Mouse (Mus musculus) heart, embryonic 14.5 days (tissue): ENCODE results near the gene Acadvl. TPM values are rescaled to one million over a fixed set of nuclear protein-coding genes. Genes with fewer than 3 reads are reported as not detected.

ENCODE experiments used
- ATAC-seq: fragments of 200-750 bp; cut with Nextera tagmentation; 2 replicates; pipeline ENCODE4 v1.8.0; 2017; ENCODE audit warnings: low read depth, moderate TSS enrichment; ENCODE audit not compliant: insufficient number of reproducible peaks, insufficient read depth, low FRiP score
- H3K27ac ChIP-seq, 2 experiments: fragments of 200-500 bp in 1 of 2; fragments of 300-500 bp in 1 of 2; sonication (generic) in 1 of 2; replicated peaks in 1 of 2; 2 replicates each; pipeline ENCODE4 v1.5.1; 2012 to 2014; ENCODE audit warnings: low read depth in 2 of 2, low read length in 2 of 2, control low read depth in 1 of 2, mild to moderate bottlenecking in 1 of 2, mixed read lengths in 1 of 2; ENCODE audit not compliant: control insufficient read depth in 1 of 2, insufficient read depth in 1 of 2
- H3K27me3 ChIP-seq: fragments of 300-500 bp; sonication (generic); 2 replicates; pipeline ENCODE4 v1.6.1; 2014; ENCODE audit warnings: mild to moderate bottlenecking, low read length, control low read depth; ENCODE audit not compliant: control insufficient read depth, insufficient read depth
- H3K36me3 ChIP-seq: fragments of 300-500 bp; sonication (generic); 2 replicates; pipeline ENCODE4 v1.6.1; 2014; ENCODE audit warnings: mild to moderate bottlenecking, control low read depth, low read length, mixed read lengths; ENCODE audit not compliant: control insufficient read depth, insufficient read depth
- H3K4me1 ChIP-seq, 2 experiments: fragments of 200-500 bp in 1 of 2; fragments of 300-500 bp in 1 of 2; sonication (generic) in 1 of 2; 2 replicates each; pipeline ENCODE4 v1.6.1; 2012 to 2014; ENCODE audit warnings: low read length in 2 of 2, control low read depth in 1 of 2, mixed read lengths in 1 of 2; ENCODE audit not compliant: control insufficient read depth in 2 of 2, insufficient read depth in 2 of 2
- H3K4me2 ChIP-seq: fragments of 300-500 bp; sonication (generic); 2 replicates; pipeline ENCODE4 v1.6.1; 2014; ENCODE audit warnings: mild to moderate bottlenecking, low read length
- H3K4me3 ChIP-seq, 2 experiments: fragments of 200-500 bp in 1 of 2; fragments of 300-500 bp in 1 of 2; sonication (generic) in 1 of 2; 2 replicates each; pipeline ENCODE4 v1.5.1; 2012 to 2014; ENCODE audit warnings: low read length in 2 of 2, mild to moderate bottlenecking in 2 of 2, control low read depth in 1 of 2, low read depth in 1 of 2, moderate library complexity in 1 of 2; ENCODE audit not compliant: control insufficient read depth in 1 of 2, insufficient read depth in 1 of 2
- H3K9ac ChIP-seq: fragments of 300-500 bp; sonication (generic); 2 replicates; pipeline ENCODE4 v1.6.1; 2014; ENCODE audit warnings: mild to moderate bottlenecking, low read length
- H3K9me3 ChIP-seq: fragments of 300-500 bp; sonication (generic); 2 replicates; pipeline ENCODE4 v1.6.1; 2016; ENCODE audit warnings: low read length, control low read depth; ENCODE audit not compliant: control insufficient read depth
- WGBS: fragments of 180-500 bp; shearing (Covaris S2); extraction: QIAGEN DNeasy Blood & Tissue Kit; methylation state at CpG from one replicate; pipeline ENCODE4 v1.1.7; 2014; 5-methylcytosine and 5-hydroxymethylcytosine counted together
- polyA plus RNA-seq: library from polyadenylated mRNA; unstranded; fragments of >200 nt; fragmentation: Nextera tagmentation; extraction: Ambion mirVana; gene quantifications from 2 replicates; pipeline ENCODE4 v1.2.1, GENCODE M21; 2014

Acadvl gene
- polyA plus RNA-seq, 1 experiment from 2014 or later, result 185 TPM

DNA sequence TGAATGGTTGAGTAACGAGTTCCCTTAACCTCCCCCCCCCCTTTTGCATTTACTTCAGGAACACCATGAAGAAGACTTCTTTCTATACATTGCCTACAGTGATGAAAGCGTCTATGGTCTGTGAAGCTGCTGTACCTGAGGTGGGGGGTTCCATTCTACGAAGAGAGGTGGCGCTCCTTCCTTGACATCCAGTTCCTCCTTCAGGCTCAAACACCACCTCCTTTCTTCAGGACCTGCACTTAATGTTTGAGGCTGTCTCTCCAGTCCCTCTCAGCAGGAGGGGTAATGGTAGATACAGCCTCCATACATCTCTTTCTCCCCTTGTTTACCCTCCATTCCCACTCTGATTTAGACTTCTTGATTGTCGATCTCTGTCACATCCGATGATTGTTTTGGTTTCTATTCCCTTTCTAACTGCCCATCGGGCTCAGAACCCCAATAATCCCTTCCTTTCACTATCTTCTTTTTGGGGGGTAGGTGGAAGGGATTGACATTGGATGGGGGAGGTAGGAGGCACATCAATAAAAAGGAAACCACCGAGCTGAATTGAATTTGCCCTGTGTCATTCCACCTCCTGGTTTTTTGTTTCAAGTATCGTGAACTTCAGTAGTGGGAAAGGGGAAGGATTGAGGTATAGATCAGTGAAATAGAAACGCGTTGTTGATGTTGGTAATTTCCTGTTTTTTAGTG is 20.7 kb downstream of the Acadvl start:
- H3K4me2 ChIP-seq, result peak overlapping the region; percentile 36; the same call in 1 of the 2 replicates
- H3K4me3 ChIP-seq, result no peak overlapping the region
- ATAC-seq, result no peak
- no peaks in the 10 kb centered on the region for H3K27me3 ChIP-seq
- H3K9ac ChIP-seq, result no peak overlapping the region; the same call in 1 of the 2 replicates
- H3K4me1 ChIP-seq, result peaks cover 4 to 20% of the 10 kb centered on the region in 2 experiments
- WGBS, result 85% methylated on average over 11 of the region's 11 CpGs
- H3K9me3 ChIP-seq, result no peaks in the 10 kb centered on the region
- H3K36me3 ChIP-seq, result peaks cover 51% of the 10 kb centered on the region
- H3K27ac ChIP-seq, result no peak overlapping the region

DNA sequence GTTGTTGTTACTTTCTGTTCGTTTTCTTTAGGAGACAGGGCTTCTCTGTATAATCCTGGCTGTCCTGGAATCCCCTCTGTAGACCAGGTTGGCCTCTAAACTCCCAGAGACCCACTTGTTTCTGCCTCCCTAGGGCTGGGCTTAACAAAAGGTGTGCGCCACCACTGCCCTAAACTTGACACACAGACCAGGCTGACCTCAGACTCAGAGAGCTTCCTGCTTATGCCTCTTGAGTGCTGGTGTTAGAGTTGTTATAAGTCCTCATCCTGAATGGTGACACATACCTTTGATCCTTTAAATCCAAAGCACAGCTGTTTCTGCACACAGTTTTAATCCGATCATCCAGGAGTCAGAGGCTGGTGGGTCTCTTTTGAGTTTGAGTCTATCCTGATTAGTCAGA is 22.3 kb downstream of the Acadvl start:
- Histone ChIP-seq H3K4me3 (peak overlapping the region in 1 of 2 experiments; percentile 79; a peak in 2 of 4 replicates), H3K9me3 (no peaks in the 10 kb centered on the region), H3K4me1 (peaks cover 4 to 16% of the 10 kb centered on the region in 2 experiments), H3K4me2 (peak overlapping the region; percentile 74), H3K36me3 (peaks cover 51% of the 10 kb centered on the region), H3K9ac (peak overlapping the region; percentile 92; the same call in 1 of the 2 replicates), H3K27me3 (no peaks in the 10 kb centered on the region), H3K27ac (no peak overlapping the region)
- 79% methylated on average over 3 of the region's 3 CpGs for WGBS
- no peak for ATAC-seq

DNA sequence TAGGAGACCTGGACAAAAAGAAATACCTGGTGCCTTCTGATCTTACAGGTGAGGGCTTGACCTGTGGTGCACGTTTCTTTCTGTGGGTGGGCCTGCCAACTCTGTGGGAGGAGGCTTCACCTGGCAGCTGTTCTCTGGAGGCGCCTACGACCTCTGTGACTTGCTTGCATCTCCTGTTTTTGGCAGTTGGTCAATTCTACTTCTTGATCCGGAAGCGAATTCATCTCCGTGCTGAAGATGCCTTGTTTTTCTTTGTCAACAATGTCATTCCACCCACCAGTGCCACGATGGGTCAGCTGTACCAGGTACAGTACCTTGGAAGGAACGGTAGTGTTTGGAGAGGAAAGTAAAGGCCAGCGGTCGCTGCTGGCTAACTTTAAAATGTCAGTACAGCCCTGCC is 22.8 kb downstream of the Acadvl start:
- H3K9me3 ChIP-seq, result no peaks in the 10 kb centered on the region
- peaks cover 53% of the 10 kb centered on the region for H3K36me3 ChIP-seq
- H3K4me2 ChIP-seq, result peak overlapping the region; percentile 74
- H3K27me3 ChIP-seq, result no peaks in the 10 kb centered on the region
- H3K27ac ChIP-seq, result no peak overlapping the region
- WGBS, result 73% methylated on average over 10 of the region's 10 CpGs
- peaks cover 4 to 11% of the 10 kb centered on the region in 2 experiments for H3K4me1 ChIP-seq
- ATAC-seq, result no peak
- H3K9ac ChIP-seq, result peak overlapping the region; percentile 92
- H3K4me3 ChIP-seq, result peak overlapping the region; percentile 35 to 79

DNA sequence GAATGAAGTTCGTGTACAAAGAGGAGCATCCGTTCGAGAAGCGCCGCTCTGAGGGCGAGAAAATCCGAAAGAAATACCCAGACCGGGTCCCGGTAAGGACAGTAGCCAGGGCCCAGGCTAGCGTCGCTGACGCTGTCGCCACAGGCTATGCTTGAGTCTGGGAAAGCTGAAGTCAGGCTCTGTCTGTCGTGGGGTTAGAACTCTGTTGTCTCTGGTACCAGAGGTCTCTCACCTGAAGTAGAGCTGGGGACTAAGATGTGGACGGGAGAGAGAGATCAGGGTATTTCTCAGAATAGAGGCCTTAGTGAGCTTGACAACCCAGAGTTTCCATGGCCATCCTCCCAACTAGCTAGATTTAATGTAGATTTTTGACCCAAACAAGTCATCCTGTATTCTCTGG is 23.5 kb downstream of the Acadvl start:
- Histone ChIP-seq H3K4me2 (peak overlapping the region; percentile 74), H3K9me3 (no peaks in the 10 kb centered on the region), H3K27ac (peak overlapping the region; percentile 78 to 95), H3K27me3 (no peaks in the 10 kb centered on the region), H3K4me3 (peak overlapping the region; percentile 79 to 92), H3K36me3 (peaks cover 60% of the 10 kb centered on the region), H3K9ac (peak overlapping the region; percentile 92), H3K4me1 (peaks cover 4 to 9% of the 10 kb centered on the region in 2 experiments)
- no peak for ATAC-seq
- 0% methylated on average over 15 of the region's 15 CpGs for WGBS

DNA sequence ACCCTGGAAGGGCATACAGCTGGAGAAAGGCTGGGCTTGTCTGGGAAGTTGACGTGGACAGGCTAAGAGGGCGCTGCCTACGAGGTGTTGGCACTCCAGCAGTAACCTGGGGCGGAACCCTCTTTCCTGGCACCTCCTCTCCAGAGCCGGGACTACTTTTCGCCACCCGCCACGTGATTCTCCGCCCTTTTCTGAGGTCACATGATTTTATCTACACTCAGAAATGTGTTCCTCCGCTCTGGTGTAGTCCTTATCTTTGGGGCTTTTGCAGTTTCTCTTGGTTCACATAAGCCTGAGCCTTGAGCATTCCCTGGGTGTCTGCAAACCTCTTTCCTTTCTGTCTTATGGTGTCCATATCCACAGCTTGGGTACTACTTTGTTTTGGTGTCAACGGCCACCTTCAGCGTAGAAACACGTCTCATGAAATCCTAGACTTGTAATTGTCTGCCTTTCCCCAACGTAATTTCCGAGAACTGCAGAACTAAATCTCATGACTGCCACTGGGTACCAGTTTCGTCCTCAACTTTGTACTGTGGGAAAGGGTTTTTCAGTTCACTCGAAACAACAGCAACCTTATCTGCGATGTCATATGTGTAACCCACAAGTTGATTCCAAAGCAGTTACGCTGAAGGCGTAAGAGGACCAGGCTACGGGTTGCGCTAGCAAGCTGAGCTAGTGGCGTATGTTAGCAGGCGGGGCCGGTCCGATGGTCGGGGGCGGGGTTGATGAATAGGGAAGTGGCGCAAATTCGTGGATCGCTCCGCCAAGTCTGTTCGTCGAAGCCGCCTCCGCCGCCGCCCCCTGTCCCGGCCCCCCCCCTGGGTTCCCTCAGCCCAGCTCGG is 24.1 kb downstream of the Acadvl start, which contains the start of gene Gabarap:
Gabarap (plus strand) TSS at position 294 of the 842 bp plus-strand sequence.
- peaks cover 66% of the 10 kb centered on the region for H3K36me3 ChIP-seq

DNA sequence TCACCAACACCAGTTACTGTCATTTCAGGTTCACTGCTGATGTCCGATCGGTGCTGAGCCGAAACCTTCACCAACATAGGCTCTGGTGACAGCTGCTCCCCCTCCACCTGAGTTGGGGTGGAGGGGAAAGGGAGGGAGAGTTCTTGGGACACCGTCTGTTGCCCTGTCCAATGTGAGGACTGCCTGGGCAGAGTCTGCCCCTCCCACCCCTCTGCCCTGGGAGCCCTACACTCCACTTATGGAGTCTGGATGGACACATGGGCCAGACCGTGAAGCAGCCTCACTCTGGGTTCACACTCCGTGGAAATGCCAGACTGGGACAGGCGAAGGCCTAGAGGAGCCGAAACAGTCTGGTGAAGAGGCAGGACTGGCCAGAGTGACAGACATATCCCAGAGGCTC is 25.3 kb downstream of the Acadvl start:
- Histone ChIP-seq H3K9me3 (no peaks in the 10 kb centered on the region), H3K4me1 (peaks cover 4 to 9% of the 10 kb centered on the region in 2 experiments), H3K4me2 (no peak overlapping the region), H3K27ac (peak overlapping the region in 1 of 2 experiments; percentile 95; a peak in 2 of 4 replicates), H3K36me3 (peaks cover 77% of the 10 kb centered on the region), H3K4me3 (no peak overlapping the region), H3K27me3 (no peaks in the 10 kb centered on the region), H3K9ac (peak overlapping the region; percentile 55; the same call in 1 of the 2 replicates)
- WGBS, result 79% methylated on average over 8 of the region's 8 CpGs
- no peak for ATAC-seq

More for the DNA sequence above, 24.1 kb downstream of the Acadvl start, which contains the start of gene Gabarap:
- H3K4me2 ChIP-seq, result peak within 1 kb of the TSS; percentile 74
- WGBS, result under 1% methylated on average over 40 of the region's 40 CpGs
- peak within 1 kb of the TSS; percentile 79 to 92 for H3K4me3 ChIP-seq
- H3K9ac ChIP-seq, result peak within 1 kb of the TSS; percentile 92
- H3K4me1 ChIP-seq, result peaks cover 4 to 9% of the 10 kb centered on the region in 2 experiments
- ATAC-seq, result peak; percentile 74
- peak within 1 kb of the TSS; percentile 95 to 98 for H3K27ac ChIP-seq
- H3K9me3 ChIP-seq, result no peaks in the 10 kb centered on the region
- no peaks in the 10 kb centered on the region for H3K27me3 ChIP-seq

DNA sequence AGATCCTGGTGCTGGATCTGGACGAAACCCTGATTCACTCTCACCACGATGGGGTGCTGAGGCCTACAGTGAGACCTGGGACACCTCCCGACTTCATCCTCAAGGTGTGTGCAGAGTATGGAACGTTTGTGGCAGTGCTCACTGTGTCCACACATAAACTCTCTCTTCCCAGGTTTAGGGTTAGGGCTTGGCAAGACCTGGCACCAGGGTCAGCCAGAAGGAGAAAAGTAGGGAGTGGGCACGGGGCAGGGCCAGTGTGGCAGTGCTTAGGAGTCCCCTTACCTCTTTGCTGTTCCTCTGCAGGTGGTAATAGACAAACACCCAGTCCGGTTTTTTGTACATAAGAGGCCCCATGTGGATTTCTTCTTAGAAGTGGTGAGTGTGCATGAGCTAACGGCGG is 30.8 kb downstream of the Acadvl start:
- no peak for ATAC-seq
- Histone ChIP-seq H3K4me2 (no peak overlapping the region), H3K4me3 (no peak overlapping the region), H3K9ac (no peak overlapping the region), H3K27ac (no peak overlapping the region), H3K36me3 (peaks cover 61% of the 10 kb centered on the region), H3K27me3 (no peaks in the 10 kb centered on the region), H3K9me3 (no peaks in the 10 kb centered on the region), H3K4me1 (peaks cover 11 to 22% of the 10 kb centered on the region in 2 experiments)
- WGBS, result 85% methylated on average over 8 of the region's 8 CpGs
